Mouse (Mus musculus) ES-E14 (cell line): ENCODE data around the gene Tmem184b. TPM values are rescaled to one million over a fixed set of nuclear protein-coding genes. Genes with fewer than 3 reads are reported as not detected.

Experiments
- DNase-seq: peaks from one replicate; pipeline ENCODE4 v3.0.0-alpha.2; 2013; ENCODE audit warnings: low read depth, low spot score
- H3K27ac ChIP-seq: 2 replicates; pipeline ENCODE4 v1.5.1; 2012; ENCODE audit warnings: low read depth, mild to moderate bottlenecking, low read length, moderate library complexity, mixed read lengths; ENCODE audit not compliant: poor library complexity, insufficient read depth, severe bottlenecking
- H3K36me3 ChIP-seq: 2 replicates; pipeline ENCODE4 v1.6.1; 2012; ENCODE audit warnings: mild to moderate bottlenecking, low read length, moderate library complexity, mixed read lengths; ENCODE audit not compliant: control insufficient read depth, poor library complexity, insufficient read depth, severe bottlenecking
- H3K4me1 ChIP-seq, 2 experiments: fragments of 150-350 bp in 1 of 2; sonication (generic) in 1 of 2; 2 replicates each; pipeline ENCODE4 v1.6.1; 2012; ENCODE audit warnings: low read length in 2 of 2, mild to moderate bottlenecking in 1 of 2, mixed read lengths in 1 of 2; ENCODE audit not compliant: control insufficient read depth in 2 of 2, insufficient read depth in 2 of 2, poor library complexity in 1 of 2
- H3K4me3 ChIP-seq, 2 experiments: fragments of 150-350 bp in 1 of 2; sonication (generic) in 1 of 2; 2 replicates each; pipeline ENCODE4 v1.5.1; 2012; ENCODE audit warnings: low read length in 2 of 2, low read depth in 1 of 2, mild to moderate bottlenecking in 1 of 2, mixed read lengths in 1 of 2; ENCODE audit not compliant: insufficient read depth in 1 of 2, poor library complexity in 1 of 2, severe bottlenecking in 1 of 2
- H3K9ac ChIP-seq: 2 replicates; pipeline ENCODE4 v1.6.1; 2012; ENCODE audit warnings: low read depth, mild to moderate bottlenecking, low read length, mixed read lengths; ENCODE audit not compliant: poor library complexity, insufficient read depth, severe bottlenecking
- H3K9me3 ChIP-seq: fragments of 150-350 bp; sonication (generic); 2 replicates; pipeline ENCODE4 v1.6.1; 2012; ENCODE audit warnings: low read depth, mild to moderate bottlenecking, low read length; ENCODE audit not compliant: control insufficient read depth, insufficient read depth
- CHD2 ChIP-seq: IDR thresholded peaks from 2 replicates; pipeline ENCODE4 v1.6.1; 2014; ENCODE audit warnings: mild to moderate bottlenecking, low read depth, low read length, inconsistent platforms
- HCFC1 ChIP-seq: IDR thresholded peaks from 2 replicates; pipeline ENCODE4 v1.6.1; 2012; ENCODE audit warnings: low read length, inconsistent platforms, borderline replicate concordance; ENCODE audit not compliant: insufficient read depth
- MAFK ChIP-seq: IDR thresholded peaks from 2 replicates; pipeline ENCODE4 v1.6.1; 2014; ENCODE audit warnings: mild to moderate bottlenecking, low read depth, low read length, inconsistent platforms; ENCODE audit not compliant: insufficient read depth
- ZC3H11A ChIP-seq: IDR thresholded peaks from 2 replicates; pipeline ENCODE4 v1.6.1; 2012; ENCODE audit warnings: low read depth, mild to moderate bottlenecking, inconsistent platforms, low read length, borderline replicate concordance
- ZNF384 ChIP-seq: IDR thresholded peaks from 2 replicates; pipeline ENCODE4 v1.6.1; 2012; ENCODE audit warnings: low read depth, low read length, inconsistent platforms
- in situ Hi-C, 2 experiments: fragments of 600-800 bp; cut with MboI; formaldehyde crosslinking; loops; one replicate each; pipeline ENCODE4 v1.15.1; 2025; ENCODE audit warnings: low sequenced_read_pairs in 2 of 2, inconsistent platforms in 1 of 2; ENCODE audit not compliant: unreplicated experiment in 2 of 2
- total RNA-seq: library from RNA; depleted of rRNA; stranded (reverse); fragments of 300-350 nt; gene quantifications from 2 replicates; pipeline ENCODE4 v1.2.3, GENCODE M21; 2012

Tmem184b gene
- total RNA-seq, 1 experiment = 40.6 TPM

DNA sequence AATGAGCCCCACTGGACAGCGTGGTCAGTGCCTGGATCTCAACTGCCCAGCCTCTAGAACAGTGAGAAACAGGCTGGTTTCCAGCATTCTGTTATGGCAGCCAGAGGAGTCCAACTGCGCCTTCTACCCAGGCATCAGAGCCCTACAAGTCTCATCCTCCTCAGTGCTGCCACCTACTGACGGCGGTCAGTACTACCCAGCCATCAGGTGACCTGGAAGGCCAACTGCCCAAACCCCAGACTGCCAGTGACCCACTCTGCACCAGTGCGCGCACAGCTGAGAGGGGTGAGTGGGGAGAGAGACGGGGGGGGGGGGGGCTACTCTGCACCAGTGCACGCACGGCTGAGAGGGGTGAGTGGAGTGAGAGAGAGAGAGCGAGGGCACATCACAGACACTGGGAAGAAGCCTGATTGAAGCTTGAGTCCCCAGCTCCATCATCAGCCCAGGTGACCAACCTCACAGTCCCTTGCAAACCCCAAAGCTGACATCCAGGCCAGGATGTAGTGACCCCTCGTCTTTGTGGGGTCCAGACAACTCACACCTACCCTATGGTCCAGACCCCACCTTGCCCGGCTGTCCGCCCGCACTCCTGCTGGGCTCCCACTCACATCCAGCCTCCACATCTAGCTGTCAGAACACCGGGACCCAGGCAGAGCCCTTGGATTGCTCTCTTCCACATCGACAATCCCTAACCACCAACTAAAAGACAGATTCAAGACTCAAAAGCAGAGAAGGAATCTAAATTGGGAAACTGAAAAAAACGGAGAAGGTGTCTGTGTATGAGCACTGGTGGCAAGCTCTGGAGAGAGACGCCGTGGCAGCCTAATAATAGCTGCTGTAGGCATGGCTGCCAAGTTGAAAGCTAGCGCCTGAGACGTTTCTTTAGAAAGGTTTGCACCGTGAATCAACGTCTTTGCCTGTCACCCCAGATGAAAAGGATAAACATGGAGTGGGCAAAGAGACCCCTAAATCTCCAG, 22.6 kb downstream of the Tmem184b start:
- in situ Hi-C loops = no loop called here
- peak; percentile 70 for DNase-seq
- H3K4me1 ChIP-seq = peaks cover 2 to 11% of the 10 kb centered on the region in 2 experiments; a peak in 1 of 4 replicates
- H3K9ac ChIP-seq = no peak overlapping the region
- TF ChIP-seq ZC3H11A (no peak), ZNF384 (no peak)
- H3K4me3 ChIP-seq = no peak overlapping the region
- no peak overlapping the region for H3K27ac ChIP-seq
- H3K36me3 ChIP-seq = peaks cover 28% of the 10 kb centered on the region
- H3K9me3 ChIP-seq = no peaks in the 10 kb centered on the region

DNA sequence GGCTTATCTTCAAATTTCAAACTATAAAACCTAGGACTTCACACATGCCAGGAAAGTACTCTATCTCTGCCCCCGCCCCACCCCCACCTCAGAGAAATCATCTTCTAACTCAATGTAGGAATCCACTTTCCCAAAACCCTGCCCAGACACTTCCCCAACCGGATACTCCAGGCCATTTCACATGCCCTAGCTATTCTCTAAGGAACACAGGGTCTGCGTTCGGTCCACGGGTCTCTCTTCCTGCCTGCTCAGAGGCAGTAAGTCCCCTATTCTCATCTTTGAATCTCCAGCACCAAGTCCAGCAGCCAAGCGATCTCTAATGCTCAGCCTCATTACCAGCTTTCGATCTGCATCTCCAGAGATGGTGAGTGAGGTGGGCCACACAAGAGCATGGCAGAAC, 23.7 kb downstream of the Tmem184b start:
- H3K9ac ChIP-seq = no peak overlapping the region
- in situ Hi-C loops = no loop called here
- H3K36me3 ChIP-seq = peaks cover 26% of the 10 kb centered on the region
- H3K4me3 ChIP-seq = no peak overlapping the region
- TF ChIP-seq ZC3H11A (no peak), ZNF384 (no peak), HCFC1 (no peak), CHD2 (no peak), MAFK (no peak)
- peaks cover 2 to 20% of the 10 kb centered on the region in 2 experiments; a peak in 1 of 4 replicates for H3K4me1 ChIP-seq
- no peak overlapping the region for H3K27ac ChIP-seq
- no peaks in the 10 kb centered on the region for H3K9me3 ChIP-seq
- no peak for DNase-seq

- in situ Hi-C loops = no loop called here
- Histone ChIP-seq H3K27ac (no peak overlapping the region), H3K36me3 (peaks cover 31% of the 10 kb centered on the region), H3K4me3 (no peak overlapping the region), H3K4me1 (peaks cover 2 to 24% of the 10 kb centered on the region in 2 experiments; a peak in 1 of 4 replicates), H3K9ac (no peak overlapping the region), H3K9me3 (no peaks in the 10 kb centered on the region)
- TF ChIP-seq MAFK = no peak
- no peak for TF ChIP-seq ZC3H11A
- DNase-seq = no peak
Measured at GRCm38 (mm10) chr15:79378608-79379007, 24.8 kb downstream of the Tmem184b start.

GRCm38 (mm10) chr15:79377681-79378080, 25.7 kb downstream of the Tmem184b start:
- in situ Hi-C loops = no loop called here
- H3K27ac ChIP-seq = no peak overlapping the region
- no peak overlapping the region for H3K4me3 ChIP-seq
- no peaks in the 10 kb centered on the region for H3K9me3 ChIP-seq
- peaks cover 2 to 24% of the 10 kb centered on the region in 2 experiments; a peak in 1 of 4 replicates for H3K4me1 ChIP-seq
- H3K36me3 ChIP-seq = peaks cover 39% of the 10 kb centered on the region
- DNase-seq = no peak
- H3K9ac ChIP-seq = no peak overlapping the region
- no peak for TF ChIP-seq ZNF384
- no peak for TF ChIP-seq ZC3H11A
- TF ChIP-seq CHD2 = no peak
- no peak for TF ChIP-seq HCFC1
- no peak for TF ChIP-seq MAFK

GRCm38 (mm10) chr15:79374760-79375159, 28.6 kb downstream of the Tmem184b start:
- H3K9me3 ChIP-seq = no peaks in the 10 kb centered on the region
- TF ChIP-seq MAFK (no peak), ZNF384 (no peak), CHD2 (no peak), HCFC1 (no peak), ZC3H11A (no peak)
- H3K4me1 ChIP-seq = peaks cover 2 to 17% of the 10 kb centered on the region in 2 experiments; a peak in 1 of 4 replicates
- H3K4me3 ChIP-seq = no peak overlapping the region
- no peak overlapping the region for H3K9ac ChIP-seq
- H3K36me3 ChIP-seq = peaks cover 56% of the 10 kb centered on the region
- no peak overlapping the region for H3K27ac ChIP-seq
- no peak for DNase-seq
- in situ Hi-C loops = no loop called here
